Mouse (Mus musculus): Measurements from ENCODE around the gene Pnmal1.
A peak's percentile ranks its signal among the peaks of the same experiment; 100 is the strongest.

The Pnmal1 gene

DNA sequence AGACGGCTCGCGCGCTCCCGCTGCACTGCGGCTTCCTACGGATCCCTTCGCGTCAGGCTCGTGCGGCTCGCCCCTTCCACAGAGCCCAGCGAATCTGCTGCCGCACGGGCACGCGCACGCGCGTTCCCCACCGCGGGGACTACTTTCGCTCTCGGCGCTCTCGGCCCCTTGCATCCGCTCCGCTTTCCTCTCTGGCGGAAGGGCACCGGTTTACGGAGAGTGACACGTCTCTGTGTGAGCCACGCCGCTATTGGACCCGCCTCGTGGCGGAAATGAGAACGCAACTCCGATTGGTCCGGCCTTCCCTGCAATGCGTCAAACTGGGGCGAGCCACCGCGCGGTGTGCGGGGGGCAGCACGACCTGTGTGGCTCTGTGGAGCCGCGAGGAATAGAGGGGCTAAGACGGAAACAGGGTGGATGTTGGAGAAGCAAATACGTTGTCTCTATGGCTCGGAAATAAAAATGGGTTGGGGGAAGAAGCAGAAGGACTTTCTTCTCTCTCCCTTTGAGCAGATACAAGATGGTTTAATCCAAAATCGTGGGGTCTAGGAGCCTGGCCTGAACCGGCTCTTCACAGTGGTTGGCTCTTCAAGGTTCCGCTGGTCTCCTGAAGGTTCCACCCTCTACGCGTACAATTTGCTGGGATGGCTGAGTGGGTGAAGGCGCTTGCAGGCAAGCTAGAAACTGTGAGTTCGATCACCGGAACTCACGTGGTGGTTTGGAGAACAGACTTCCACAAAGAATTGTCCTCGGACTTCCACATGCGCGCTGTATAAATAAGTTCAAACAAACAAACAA lies 35.2 kb upstream of the Pnmal1 start, which contains the start of gene Calm3:
Gene Calm3 (minus strand): TSS at position 78 of the 798 bp plus-strand sequence.
- DNase-seq: peak; percentile 100

GRCm38 (mm10) chr7:16928341-16928740 lies 31.1 kb upstream of the Pnmal1 start:
- no peak for DNase-seq

GRCm38 (mm10) chr7:16930850-16931249 lies 28.6 kb upstream of the Pnmal1 start:
- peak; percentile 73 for DNase-seq

- peak; percentile 91 for DNase-seq
Observed at GRCm38 (mm10) chr7:16931968-16932627, 27.4 kb upstream of the Pnmal1 start.

DNA sequence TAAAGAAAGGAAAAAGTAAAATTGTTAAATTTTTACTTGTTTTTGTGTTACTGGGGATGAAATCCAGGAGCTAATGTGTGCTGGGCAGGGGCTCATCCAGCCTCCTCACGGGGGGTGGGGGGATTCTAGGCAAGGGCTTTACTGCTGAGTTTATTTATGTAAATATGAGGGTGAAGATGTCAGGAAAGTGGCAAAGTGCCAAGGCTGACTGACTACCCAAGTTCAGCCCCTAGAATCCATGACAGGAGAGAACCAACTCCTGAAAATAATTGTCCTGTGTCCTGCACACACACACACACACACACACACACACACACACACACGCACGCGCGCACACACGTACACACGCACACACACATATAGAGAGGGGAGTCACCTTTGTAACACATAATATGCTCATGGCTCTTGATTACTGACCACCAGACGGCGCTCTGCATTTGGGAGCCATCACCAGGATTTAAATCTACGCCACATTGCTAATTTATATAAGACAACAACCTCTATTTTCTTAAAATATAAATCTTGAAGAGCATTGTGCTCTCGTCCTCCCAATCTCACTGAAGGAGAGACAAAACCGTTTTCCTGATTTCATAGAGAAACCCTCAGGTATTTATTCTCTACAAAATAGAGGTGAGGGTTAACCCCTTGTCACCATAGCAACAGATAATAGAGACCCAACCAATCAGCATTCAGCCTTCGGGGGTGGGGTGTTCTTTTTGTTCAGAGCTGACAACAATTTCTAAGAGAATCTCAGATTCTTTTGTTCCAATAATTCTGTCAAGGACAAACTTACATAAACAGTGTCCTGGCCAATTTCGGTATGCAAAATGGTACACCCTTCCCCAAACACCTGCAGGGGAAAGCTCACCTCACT lies 26.5 kb upstream of the Pnmal1 start:
- peak; percentile 81 for DNase-seq

- DNase-seq: no peak
Observed at GRCm38 (mm10) chr7:16937312-16937711, 22.2 kb upstream of the Pnmal1 start.

DNA sequence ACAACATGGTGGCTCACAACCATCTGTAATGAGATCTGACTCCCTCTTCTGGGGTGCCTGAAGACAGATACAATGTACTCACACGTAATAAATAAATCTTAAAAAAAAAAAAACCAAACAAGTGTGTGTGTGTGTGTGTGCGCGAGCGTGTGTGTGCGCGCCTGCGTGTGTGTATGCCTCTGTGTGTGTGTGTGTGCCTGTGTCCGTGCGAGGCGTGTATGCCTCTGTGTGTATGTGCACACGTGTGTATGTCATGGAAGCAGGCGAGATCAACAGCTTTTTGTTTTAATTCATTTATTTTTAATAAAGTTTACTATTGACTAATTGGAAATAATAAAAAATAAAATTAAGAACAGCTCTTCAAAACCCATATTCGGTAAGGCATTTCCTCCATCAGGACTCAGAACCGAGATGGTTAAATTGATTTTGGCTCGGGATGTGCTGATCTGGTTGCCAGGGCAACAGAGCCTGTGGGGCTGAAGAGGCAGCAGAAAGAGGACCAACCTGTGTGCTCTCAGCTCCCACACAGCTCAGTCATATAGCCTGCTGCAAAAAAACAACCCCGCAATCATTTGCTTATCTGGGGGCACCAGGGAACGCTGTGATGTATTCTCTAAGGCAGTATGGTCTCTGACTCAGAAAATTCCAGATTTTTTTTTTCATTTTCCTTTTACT lies 21.2 kb upstream of the Pnmal1 start:
- DNase-seq: no peak

- no peak for DNase-seq
Observed at GRCm38 (mm10) chr7:16940292-16940691, 19.2 kb upstream of the Pnmal1 start.

DNA sequence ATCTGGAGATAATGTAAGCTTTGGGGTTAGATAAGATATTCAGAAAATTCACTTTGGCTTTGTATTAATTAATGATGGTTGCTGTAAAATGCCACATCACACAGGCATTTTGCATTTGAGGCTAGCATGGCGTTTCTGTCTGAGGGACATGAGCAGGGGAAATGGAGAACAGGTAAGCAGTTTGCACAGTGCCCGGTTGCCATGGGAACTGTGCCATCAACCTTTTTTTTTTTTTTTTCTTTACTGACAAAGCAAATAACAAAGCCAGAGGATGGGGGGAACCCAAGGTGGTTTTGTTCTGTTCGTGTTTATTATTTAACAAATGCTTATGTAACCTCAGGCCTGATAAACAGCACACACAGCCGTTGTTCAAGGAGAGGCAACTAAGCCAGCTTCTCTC lies 16.6 kb upstream of the Pnmal1 start:
- DNase-seq: no peak

GRCm38 (mm10) chr7:16944061-16944807 lies 15.2 kb upstream of the Pnmal1 start, which contains the start of gene Pnmal2:
Gene Pnmal2, plus strand, starts transcription at chr7:16944682.
- DNase-seq: peak; percentile 91

- DNase-seq: no peak
Observed at GRCm38 (mm10) chr7:16944808-16945315, 14.6 kb upstream of the Pnmal1 start.

DNA sequence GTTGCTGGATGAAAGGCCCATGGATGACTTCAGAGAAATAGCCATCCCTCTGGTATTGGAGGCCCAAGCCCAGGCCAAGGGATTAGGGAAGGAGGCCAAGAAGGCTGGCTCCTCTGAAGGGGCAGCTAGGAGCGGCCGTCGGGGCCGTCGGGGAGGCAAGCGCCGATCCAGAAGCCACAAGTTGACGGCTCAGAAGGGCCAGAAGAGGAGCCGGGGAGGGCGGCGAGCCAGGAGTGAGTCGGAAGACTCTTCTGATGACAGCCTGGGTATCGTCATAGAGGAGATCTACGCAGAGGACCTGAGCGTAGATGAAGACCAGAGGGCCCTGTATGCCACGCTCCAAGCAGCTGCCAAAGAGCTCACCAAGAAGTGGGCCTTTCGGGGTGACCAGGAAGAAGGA lies 14.1 kb upstream of the Pnmal1 start:
- DNase-seq: no peak

DNA sequence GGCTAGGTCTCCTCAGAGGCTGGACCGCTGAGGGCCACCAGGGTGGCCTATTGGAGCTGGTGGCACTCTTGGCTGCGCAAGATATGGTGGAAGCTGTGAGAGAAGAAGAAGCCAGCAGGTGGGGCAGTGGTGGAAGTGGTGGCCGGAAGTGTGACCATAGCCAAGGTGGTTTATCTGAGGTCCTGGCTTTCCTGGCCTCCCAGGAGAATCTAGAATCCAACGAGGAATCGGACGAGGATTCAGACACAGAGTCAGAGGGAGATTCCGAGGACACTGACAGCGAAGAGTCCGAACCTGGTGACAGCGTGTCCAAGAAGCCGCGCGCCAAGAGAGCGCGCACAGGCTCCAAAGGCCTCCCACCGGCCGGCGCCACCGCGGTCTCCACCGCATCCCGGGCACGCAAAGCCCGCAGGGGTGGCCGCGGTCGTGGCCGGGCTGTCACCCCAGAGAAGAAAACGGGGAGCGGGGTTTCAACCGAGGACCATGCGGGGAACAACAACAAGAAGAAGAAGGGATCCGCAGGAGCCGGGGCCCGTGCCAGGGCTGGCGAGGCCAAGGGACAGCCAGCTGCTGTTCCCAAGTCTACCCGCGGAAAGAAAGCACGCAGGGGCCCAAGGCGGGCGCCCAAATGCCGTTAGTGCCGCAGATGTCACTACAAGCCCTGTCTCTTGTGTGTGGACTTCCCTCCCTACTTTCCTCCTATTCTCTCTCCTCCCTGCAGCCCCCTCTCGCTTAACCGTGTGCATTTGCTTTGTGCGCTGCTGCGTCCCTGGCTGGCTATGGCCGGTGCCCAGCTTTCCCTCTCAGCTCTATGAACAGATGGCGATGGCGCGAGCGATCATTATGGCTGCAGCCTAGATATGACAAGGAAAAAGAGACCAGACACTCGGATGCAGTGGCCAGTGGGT lies 12.8 kb upstream of the Pnmal1 start:
- peak; percentile 48 for DNase-seq

DNA sequence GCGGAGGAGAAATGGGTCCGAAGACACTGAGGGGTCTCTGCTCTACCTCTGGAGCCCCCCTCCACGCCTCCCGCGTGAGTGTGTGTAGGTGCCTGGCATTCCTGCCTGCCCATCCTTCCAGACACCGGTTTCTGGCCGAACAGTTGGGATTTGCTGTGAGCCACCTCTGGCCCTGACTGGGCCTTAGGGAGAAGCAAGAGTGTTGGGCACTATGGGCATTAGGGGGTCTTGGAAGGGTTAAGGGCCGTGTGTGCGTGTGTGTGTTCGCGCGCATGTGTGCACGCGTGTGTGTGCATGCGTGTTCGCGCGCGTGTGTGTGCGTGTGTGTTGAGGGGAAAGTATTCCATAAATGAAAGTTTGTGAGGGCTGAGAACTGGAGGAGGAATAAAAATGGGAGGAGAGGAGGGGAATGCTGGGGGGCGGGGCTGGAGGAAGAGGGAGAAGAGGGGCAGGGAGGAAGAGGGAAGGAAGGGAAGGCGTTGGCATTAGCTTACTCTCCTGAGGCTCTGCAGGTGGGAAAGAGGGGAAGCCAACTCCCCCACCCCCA lies 12.1 kb upstream of the Pnmal1 start:
- peak; percentile 51 for DNase-seq

DNA sequence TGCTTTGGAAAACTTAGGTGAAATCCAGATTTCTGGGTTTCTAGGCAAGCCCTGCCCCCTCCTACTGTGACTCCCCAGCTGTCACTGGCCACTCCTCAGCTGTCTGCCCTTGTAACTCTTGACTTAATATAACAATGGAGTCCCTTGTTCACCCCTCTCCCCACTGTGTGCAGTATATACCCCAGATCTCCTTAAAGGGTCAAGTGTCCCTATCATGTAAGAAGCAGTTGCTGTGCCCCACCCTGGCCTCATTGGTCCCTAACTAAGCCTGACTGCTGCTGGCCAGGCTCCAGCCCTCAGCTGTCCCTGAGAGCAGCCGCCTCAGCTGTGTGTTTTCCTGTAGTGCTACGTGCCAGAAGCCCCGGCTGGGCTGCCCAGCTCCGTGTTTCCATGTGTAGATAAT lies 11.5 kb upstream of the Pnmal1 start:
- peak; percentile 37 for DNase-seq

- no peak for DNase-seq
Observed at GRCm38 (mm10) chr7:16948923-16949458, 10.5 kb upstream of the Pnmal1 start.

- DNase-seq: peak; percentile 85
Observed at GRCm38 (mm10) chr7:16949908-16950841, 9.3 kb upstream of the Pnmal1 start.

- peak; percentile 75 for DNase-seq
Observed at GRCm38 (mm10) chr7:16950861-16951635, 8.4 kb upstream of the Pnmal1 start.
